Mouse (Mus musculus): Measurements from ENCODE around the gene Olfr550. TPM values are rescaled to one million over a fixed set of nuclear protein-coding genes. Genes with fewer than 3 reads are reported as not detected.

The Olfr550 gene
- total RNA-seq, 2 experiments from 2014 or later: 0.17 to 0.37 TPM

Other genes with a start within 250 kb of the Olfr550 start
- 10 to 100 TPM; 14.4 to 19.1 TPM for gene Rrm1, start 129.7 kb upstream of the Olfr550 start, total RNA-seq (2021)
- gene Olfr543, start 89.8 kb upstream of the Olfr550 start, total RNA-seq (2021): not detected
- gene Olfr544, start 83.1 kb upstream of the Olfr550 start, total RNA-seq (2021): not detected
- not detected for gene Olfr545, start 71.9 kb upstream of the Olfr550 start, total RNA-seq (2021)
- gene Olfr547, start 36.7 kb upstream of the Olfr550 start, total RNA-seq (2021): not detected
- gene Olfr548-ps1, start 30.5 kb upstream of the Olfr550 start, total RNA-seq (2021): not detected
- gene Olfr549, start 21.6 kb upstream of the Olfr550 start, total RNA-seq (2021): not detected
- gene Trim21, start 6.0 kb upstream of the Olfr550 start, total RNA-seq (2021): 1 to 10 TPM; 6.1 to 7.7 TPM
- not detected for gene Olfr551, start 20.4 kb downstream of the Olfr550 start, total RNA-seq (2021)
- under 1 TPM; 0.07 to 0.27 TPM for gene Olfr552, start 26.3 kb downstream of the Olfr550 start, total RNA-seq (2021)
- not detected for gene Olfr553, start 46.8 kb downstream of the Olfr550 start, total RNA-seq (2021)
- gene Olfr554, start 67.0 kb downstream of the Olfr550 start, total RNA-seq (2021): not detected
- gene Olfr555, start 87.4 kb downstream of the Olfr550 start, total RNA-seq (2021): not detected
- gene Olfr556, start 93.5 kb downstream of the Olfr550 start, total RNA-seq (2021): not detected
- 1 to 10 TPM; 7.7 to 8.7 TPM for gene Trim68, start 115.9 kb downstream of the Olfr550 start, total RNA-seq (2021)
- not detected for gene Olfr557, start 124.5 kb downstream of the Olfr550 start, total RNA-seq (2021)
- 1 to 10 TPM; 4.8 to 5.1 TPM for gene Olfr558, start 130.8 kb downstream of the Olfr550 start, total RNA-seq (2021)
- gene Olfr33, start 147.6 kb downstream of the Olfr550 start, total RNA-seq (2021): not detected
- not detected for gene Olfr559, start 156.0 kb downstream of the Olfr550 start, total RNA-seq (2021)
- under 1 TPM in 1 of 2 experiments, not detected in 1; 0.32 TPM for gene Olfr560, start 187.9 kb downstream of the Olfr550 start, total RNA-seq (2021)
- gene Olfr78, start 188.0 kb downstream of the Olfr550 start, total RNA-seq (2021): 1 to 10 TPM; 1.6 to 2.1 TPM
- gene Olfr561, start 199.8 kb downstream of the Olfr550 start, total RNA-seq (2021): not detected
- gene Olfr564, start 232.0 kb downstream of the Olfr550 start, total RNA-seq (2021): not detected